Mouse (Mus musculus) intestine, embryonic 16.5 days (tissue): ENCODE measurements around the gene Npepps. TPM values are rescaled to one million over a fixed set of nuclear protein-coding genes. Genes with fewer than 3 reads are reported as not detected.
"Not testable (repeated sequence)": the region's sequence is repeated elsewhere in the genome, so short reads cannot be mapped to it uniquely, and the experiment has no call there.

Source experiments
- ATAC-seq: fragments of 200-750 bp; cut with Nextera tagmentation; 2 replicates; pipeline ENCODE4 v1.8.0; 2017; ENCODE audit warnings: moderate TSS enrichment, moderate library complexity
- H3K27ac ChIP-seq: fragments of 300-500 bp; sonication (generic); 2 replicates; pipeline ENCODE4 v1.5.1; 2014; ENCODE audit warnings: mild to moderate bottlenecking, low read length
- H3K27me3 ChIP-seq: fragments of 300-500 bp; sonication (generic); replicated peaks from 2 replicates; pipeline ENCODE4 v1.6.1; 2014; ENCODE audit warnings: low read length, control low read depth, mixed read lengths; ENCODE audit not compliant: control insufficient read depth, insufficient read depth
- H3K36me3 ChIP-seq: fragments of 300-500 bp; sonication (generic); 2 replicates; pipeline ENCODE4 v1.6.1; 2014; ENCODE audit warnings: low read length, control low read depth; ENCODE audit not compliant: control insufficient read depth, insufficient read depth
- H3K4me1 ChIP-seq: fragments of 300-500 bp; sonication (generic); 2 replicates; pipeline ENCODE4 v1.6.1; 2014; ENCODE audit warnings: low read length, control low read depth, mixed read lengths; ENCODE audit not compliant: control insufficient read depth, insufficient read depth
- H3K4me2 ChIP-seq: fragments of 300-500 bp; sonication (generic); 2 replicates; pipeline ENCODE4 v1.6.1; 2014; ENCODE audit warnings: low read depth, low read length, control low read depth
- H3K4me3 ChIP-seq: fragments of 300-500 bp; sonication (generic); 2 replicates; pipeline ENCODE4 v1.5.1; 2014; ENCODE audit warnings: mild to moderate bottlenecking, low read length
- H3K9ac ChIP-seq: fragments of 300-500 bp; sonication (generic); 2 replicates; pipeline ENCODE4 v1.6.1; 2014; ENCODE audit warnings: low read depth, low read length
- H3K9me3 ChIP-seq: fragments of 300-500 bp; sonication (generic); 2 replicates; pipeline ENCODE4 v1.6.1; 2016; ENCODE audit warnings: low read length, control low read depth; ENCODE audit not compliant: control insufficient read depth
- WGBS: fragments of 180-500 bp; shearing (Covaris S2); extraction: QIAGEN DNeasy Blood & Tissue Kit; methylation state at CpG from one replicate; pipeline ENCODE4 v1.1.7; 2014; 5-methylcytosine and 5-hydroxymethylcytosine counted together
- polyA plus RNA-seq: library from polyadenylated mRNA; unstranded; fragments of >200 nt; fragmentation: Nextera tagmentation; extraction: Ambion mirVana; gene quantifications from 2 replicates; pipeline ENCODE4 v1.2.1, GENCODE M21; 2015

The Npepps gene
- polyA plus RNA-seq, 1 experiment from 2014 or later: 95.7 TPM

DNA sequence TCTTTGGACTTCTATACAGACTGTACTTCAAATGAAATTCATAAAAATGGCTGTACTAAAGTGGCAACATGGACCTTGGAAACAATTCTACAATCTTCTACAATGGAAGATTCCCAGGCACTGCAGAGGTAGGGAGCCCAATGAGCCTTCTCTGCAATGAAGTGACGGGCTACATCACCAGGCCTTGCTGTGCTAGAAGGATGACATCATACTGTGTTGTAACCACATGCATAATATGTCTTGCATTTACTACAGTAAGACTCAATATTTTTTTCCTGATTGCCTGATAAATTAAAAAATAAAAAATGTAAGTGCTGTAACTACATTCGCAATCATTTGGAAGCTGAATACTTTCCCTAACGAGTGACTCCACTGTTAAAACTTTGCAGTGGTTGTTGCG is 7.6 kb downstream of the Npepps start:
- Histone ChIP-seq H3K4me2 (no peak overlapping the region), H3K27me3 (no peaks in the 10 kb centered on the region), H3K4me1 (peaks cover 4% of the 10 kb centered on the region; the same call in 1 of the 2 replicates), H3K9me3 (no peaks in the 10 kb centered on the region), H3K9ac (no peak overlapping the region), H3K27ac (no peak overlapping the region), H3K36me3 (no peaks in the 10 kb centered on the region), H3K4me3 (no peak overlapping the region)
- ATAC-seq: no peak
- 90% methylated on average over 4 of the region's 4 CpGs for WGBS

- WGBS: 75% methylated on average over 2 of the region's 2 CpGs
- H3K4me3 ChIP-seq, H3K4me1 ChIP-seq, H3K4me2 ChIP-seq, H3K9me3 ChIP-seq, H3K27ac ChIP-seq, H3K36me3 ChIP-seq, ATAC-seq, H3K9ac ChIP-seq, H3K27me3 ChIP-seq: not testable (repeated sequence)
Measured at GRCm38 (mm10) chr11:97270004-97270403, 10.4 kb downstream of the Npepps start.

DNA sequence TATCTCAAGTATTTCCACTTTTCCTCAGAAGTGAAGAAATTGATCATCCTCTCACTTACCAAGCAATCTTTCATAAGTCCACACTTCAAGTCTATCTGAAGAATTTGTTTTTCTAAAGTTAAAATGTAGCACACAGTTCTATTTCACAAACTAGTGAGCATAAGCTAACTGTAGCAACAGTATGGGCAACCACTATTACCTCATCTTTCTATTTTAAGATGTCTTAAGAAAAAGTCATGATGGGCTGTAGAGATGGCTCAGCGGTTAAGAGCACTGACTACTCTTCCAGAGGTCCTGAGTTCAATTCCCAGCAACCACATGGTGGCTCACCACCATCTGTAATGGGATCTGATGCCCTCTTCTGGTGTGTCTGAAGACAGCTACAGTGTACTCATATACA is 13.9 kb downstream of the Npepps start:
- not testable (repeated sequence) for H3K4me2 ChIP-seq, H3K27ac ChIP-seq, H3K9ac ChIP-seq, H3K9me3 ChIP-seq, H3K27me3 ChIP-seq, H3K4me3 ChIP-seq, H3K4me1 ChIP-seq, ATAC-seq, H3K36me3 ChIP-seq
- WGBS: 95% methylated on average over 1 of the region's 1 CpGs

DNA sequence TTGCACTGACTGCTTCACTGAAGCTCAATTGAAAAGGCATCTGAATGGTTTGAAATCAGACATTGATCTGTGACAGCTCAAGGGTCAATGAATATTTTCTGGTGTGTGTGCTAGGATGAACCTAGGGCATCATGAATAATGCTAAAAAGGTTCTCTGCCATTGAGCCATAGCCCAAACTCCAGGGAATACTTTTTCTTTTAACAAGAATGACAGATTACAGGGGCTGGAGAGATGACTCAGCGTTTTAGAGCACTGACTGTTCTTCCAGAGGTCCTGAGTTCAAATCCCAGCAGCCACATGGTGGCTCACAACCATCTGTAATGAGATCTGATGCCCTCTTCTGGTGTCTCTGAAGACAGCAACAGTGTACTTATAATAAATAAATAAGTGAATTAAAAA is 30.8 kb downstream of the Npepps start:
- H3K27ac ChIP-seq, H3K4me2 ChIP-seq, H3K4me1 ChIP-seq, H3K36me3 ChIP-seq, ATAC-seq, H3K4me3 ChIP-seq, H3K9me3 ChIP-seq, H3K27me3 ChIP-seq, H3K9ac ChIP-seq: not testable (repeated sequence)
- WGBS: 87% methylated on average over 1 of the region's 1 CpGs

- ATAC-seq: peak; percentile 99
- H3K36me3 ChIP-seq: peaks cover 9% of the 10 kb centered on the region; the same call in 1 of the 2 replicates
- no peak overlapping the region for H3K4me2 ChIP-seq
- peak overlapping the region; percentile 85 for H3K27ac ChIP-seq
- no peaks in the 10 kb centered on the region for H3K27me3 ChIP-seq
- no peaks in the 10 kb centered on the region for H3K9me3 ChIP-seq
- H3K9ac ChIP-seq: no peak overlapping the region
- H3K4me1 ChIP-seq: 0 out of 2 replicates have a peak, but pooled peaks cover 4% of the 10 kb centered on the region
- 62% methylated on average over 10 of the region's 10 CpGs for WGBS
- no peak overlapping the region for H3K4me3 ChIP-seq
Measured at GRCm38 (mm10) chr11:97246510-97247159, 33.8 kb downstream of the Npepps start.

GRCm38 (mm10) chr11:97241321-97241720 is 39.1 kb downstream of the Npepps start:
- Histone ChIP-seq H3K4me3 (no peak overlapping the region), H3K4me1 (0 out of 2 replicates have a peak, but pooled peaks cover 4% of the 10 kb centered on the region), H3K9me3 (no peaks in the 10 kb centered on the region), H3K9ac (no peak overlapping the region), H3K36me3 (peaks cover 9% of the 10 kb centered on the region; the same call in 1 of the 2 replicates), H3K27ac (no peak overlapping the region), H3K4me2 (no peak overlapping the region), H3K27me3 (no peaks in the 10 kb centered on the region)
- 94% methylated on average over 7 of the region's 7 CpGs for WGBS
- ATAC-seq: no peak

DNA sequence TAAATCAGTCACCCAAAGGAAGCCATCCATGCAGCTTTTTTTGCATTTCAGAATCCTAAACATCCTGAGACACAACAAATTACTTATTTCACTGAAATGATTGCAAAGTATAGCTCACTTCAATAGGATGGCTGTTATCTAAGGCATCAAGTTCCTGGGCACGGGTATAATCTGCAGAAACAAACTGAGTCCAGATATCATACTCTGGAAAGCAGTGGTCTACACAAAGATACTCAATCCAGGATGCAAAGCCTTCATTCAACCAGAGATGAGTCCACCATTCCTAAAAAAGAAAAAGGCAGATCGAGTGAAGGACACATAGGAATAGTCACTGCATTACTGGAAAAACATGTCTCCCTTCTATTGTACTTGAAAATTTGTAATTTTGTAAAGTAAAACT is 42.5 kb downstream of the Npepps start:
- H3K4me3 ChIP-seq: no peak overlapping the region
- no peak overlapping the region for H3K27ac ChIP-seq
- H3K4me1 ChIP-seq: no peaks in the 10 kb centered on the region
- no peak overlapping the region for H3K9ac ChIP-seq
- 90% methylated on average over 2 of the region's 2 CpGs for WGBS
- ATAC-seq: no peak
- peaks cover 9% of the 10 kb centered on the region; the same call in 1 of the 2 replicates for H3K36me3 ChIP-seq
- H3K9me3 ChIP-seq: no peaks in the 10 kb centered on the region
- no peak overlapping the region for H3K4me2 ChIP-seq
- H3K27me3 ChIP-seq: no peaks in the 10 kb centered on the region

- H3K4me1 ChIP-seq: no peaks in the 10 kb centered on the region
- no peak overlapping the region for H3K9ac ChIP-seq
- no peaks in the 10 kb centered on the region for H3K9me3 ChIP-seq
- H3K36me3 ChIP-seq: peaks cover 7% of the 10 kb centered on the region; the same call in 1 of the 2 replicates
- H3K27me3 ChIP-seq: no peaks in the 10 kb centered on the region
- 96% methylated on average over 5 of the region's 5 CpGs for WGBS
- H3K27ac ChIP-seq: no peak overlapping the region
- no peak overlapping the region for H3K4me2 ChIP-seq
- ATAC-seq: no peak
- no peak overlapping the region for H3K4me3 ChIP-seq
Measured at GRCm38 (mm10) chr11:97232436-97232835, 48.0 kb downstream of the Npepps start.

GRCm38 (mm10) chr11:97229396-97229795 is 51.0 kb downstream of the Npepps start:
- Histone ChIP-seq H3K27ac (no peak overlapping the region), H3K4me2 (no peak overlapping the region), H3K4me1 (no peaks in the 10 kb centered on the region), H3K36me3 (peaks cover 10% of the 10 kb centered on the region; the same call in 1 of the 2 replicates), H3K9me3 (no peaks in the 10 kb centered on the region), H3K9ac (no peak overlapping the region), H3K27me3 (no peaks in the 10 kb centered on the region), H3K4me3 (no peak overlapping the region)
- 89% methylated on average over 2 of the region's 2 CpGs for WGBS
- ATAC-seq: no peak

- Histone ChIP-seq H3K27me3 (no peaks in the 10 kb centered on the region), H3K4me1 (no peaks in the 10 kb centered on the region), H3K9ac (no peak overlapping the region), H3K27ac (no peak overlapping the region), H3K36me3 (peaks cover 10% of the 10 kb centered on the region; the same call in 1 of the 2 replicates), H3K4me3 (no peak overlapping the region), H3K9me3 (no peaks in the 10 kb centered on the region), H3K4me2 (no peak overlapping the region)
- no peak for ATAC-seq
- 88% methylated on average over 7 of the region's 7 CpGs for WGBS
Measured at GRCm38 (mm10) chr11:97228985-97229384, 51.5 kb downstream of the Npepps start.
